Mouse (Mus musculus) cerebellum, adult 2 months (tissue): ENCODE data around the gene Tmie. TPM values are rescaled to one million over a fixed set of nuclear protein-coding genes. Genes with fewer than 3 reads are reported as not detected.

Experiments
- DNase-seq, 2 experiments: peaks; one replicate each; pipeline ENCODE4 v3.0.0; 2021
- H3K27ac ChIP-seq: fragments of 200-500 bp; 2 replicates; pipeline ENCODE4 v1.5.1; 2012; ENCODE audit warnings: low read length, control low read depth, inconsistent platforms; ENCODE audit not compliant: insufficient read depth
- H3K27me3 ChIP-seq: fragments of 200-500 bp; 2 replicates; pipeline ENCODE4 v1.6.1; 2012; ENCODE audit warnings: inconsistent platforms, mild to moderate bottlenecking, low read length, moderate library complexity; ENCODE audit not compliant: control insufficient read depth, insufficient read depth
- H3K4me1 ChIP-seq: fragments of 200-500 bp; 2 replicates; pipeline ENCODE4 v1.6.1; 2011; ENCODE audit warnings: low read length; ENCODE audit not compliant: control insufficient read depth, insufficient read depth
- H3K4me3 ChIP-seq: fragments of 200-500 bp; replicated peaks from 2 replicates; pipeline ENCODE3; 2011; ENCODE audit warnings: mild to moderate bottlenecking, low read depth, low read length, control low read depth; ENCODE audit not compliant: insufficient read depth
- CTCF ChIP-seq: fragments of 200-500 bp; IDR thresholded peaks from 2 replicates; pipeline ENCODE4 v1.5.1; 2011; ENCODE audit warnings: low read depth, mild to moderate bottlenecking, control low read depth, low read length, moderate library complexity, borderline replicate concordance; ENCODE audit not compliant: insufficient read depth
- POLR2A ChIP-seq: fragments of 200-500 bp; IDR thresholded peaks from 2 replicates; pipeline ENCODE4 v1.6.1; 2011; ENCODE audit warnings: low read length, control low read depth, borderline replicate concordance; ENCODE audit not compliant: insufficient read depth
- WGBS: fragments of 180-500 bp; shearing (Covaris S2); methylation state at CpG from one replicate; pipeline ENCODE4 v1.1.7; 2018; 5-methylcytosine and 5-hydroxymethylcytosine counted together
- polyA plus RNA-seq: library from polyadenylated mRNA; depleted of rRNA; stranded (reverse); fragments of >200 nt; gene quantifications from 2 replicates; pipeline ENCODE4 v1.2.3, GENCODE M21; 2012

Tmie gene
- polyA plus RNA-seq, 1 experiment = 3.7 TPM

DNA sequence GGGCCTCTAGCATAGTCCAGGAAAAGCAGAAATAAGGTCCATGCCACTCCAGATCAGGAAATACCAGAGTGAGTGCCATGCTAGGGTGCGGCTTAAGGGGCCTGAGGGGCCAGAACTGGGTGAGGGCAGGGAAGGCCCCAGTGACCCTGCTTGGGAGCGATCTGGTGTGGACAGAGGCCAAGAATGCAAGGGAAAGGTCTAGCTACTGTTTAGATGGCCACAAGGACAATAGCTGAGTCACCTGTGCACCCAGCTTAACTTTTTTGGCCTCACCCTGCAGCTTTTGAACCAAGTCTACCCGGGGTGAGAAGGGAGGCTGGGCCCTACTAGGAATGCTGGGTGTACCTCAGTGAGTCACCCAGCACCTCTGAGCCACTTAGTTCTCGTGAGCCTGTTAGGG is 859 bp upstream of the Tmie start:
- no peak for DNase-seq
- 74% methylated on average over 4 of the region's 4 CpGs for WGBS
- Histone ChIP-seq H3K4me3 (peak overlapping the region; percentile 26), H3K4me1 (peaks cover 4% of the 10 kb centered on the region), H3K27ac (no peak overlapping the region; the same call in 1 of the 2 replicates), H3K27me3 (no peaks in the 10 kb centered on the region)
- no peak for TF ChIP-seq CTCF
- no peak for TF ChIP-seq POLR2A

DNA sequence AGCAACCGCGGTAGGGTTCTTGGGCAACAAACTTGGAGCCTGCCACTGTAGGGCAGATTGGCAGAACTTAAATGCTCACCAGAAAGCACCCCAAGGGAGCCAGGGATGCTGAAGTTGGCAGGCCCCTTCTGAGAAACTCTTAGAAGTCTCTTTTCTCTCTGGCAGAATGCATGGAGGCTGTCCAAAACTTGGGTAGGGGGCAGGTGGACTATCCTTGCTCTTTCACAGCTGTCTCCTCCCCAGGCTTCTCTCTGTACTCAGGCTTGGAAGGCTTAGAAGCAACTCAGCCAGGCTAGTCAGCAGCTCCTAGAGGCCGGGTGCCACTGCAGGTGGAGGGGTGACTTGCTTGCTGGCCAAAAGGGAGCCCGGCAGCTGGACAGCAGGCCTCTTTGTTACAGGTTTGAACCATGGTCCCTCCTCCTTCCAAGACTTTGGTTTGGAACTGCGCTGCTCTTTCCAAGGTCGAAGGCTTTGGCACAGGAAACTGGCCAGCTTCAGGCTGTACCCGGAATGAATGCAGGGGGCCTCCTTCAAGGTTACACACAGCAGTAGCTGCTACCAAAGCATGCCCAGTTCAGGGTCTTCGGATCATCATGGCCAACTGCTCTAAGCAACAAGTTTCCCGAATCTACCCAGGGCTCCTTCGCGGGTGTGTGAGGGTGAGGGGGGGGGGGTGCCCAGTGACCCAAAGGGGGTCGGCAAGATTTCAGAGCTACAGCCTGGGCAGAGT is 557 bp downstream of the Tmie start, which contains the start of gene Als2cl:
Gene Als2cl, plus strand, starts transcription at position 680 of the 730 bp plus-strand sequence.
- TF ChIP-seq CTCF (no peak), POLR2A (no peak)
- H3K27me3 ChIP-seq = no peaks in the 10 kb centered on the region
- peak in 1 of 2 experiments; percentile 29 for DNase-seq
- peak within 1 kb of the TSS; percentile 35; the same call in 1 of the 2 replicates for H3K27ac ChIP-seq
- WGBS = 11% methylated on average over 12 of the region's 12 CpGs
- H3K4me1 ChIP-seq = peaks cover 4% of the 10 kb centered on the region
- H3K4me3 ChIP-seq = peak within 1 kb of the TSS; percentile 49

DNA sequence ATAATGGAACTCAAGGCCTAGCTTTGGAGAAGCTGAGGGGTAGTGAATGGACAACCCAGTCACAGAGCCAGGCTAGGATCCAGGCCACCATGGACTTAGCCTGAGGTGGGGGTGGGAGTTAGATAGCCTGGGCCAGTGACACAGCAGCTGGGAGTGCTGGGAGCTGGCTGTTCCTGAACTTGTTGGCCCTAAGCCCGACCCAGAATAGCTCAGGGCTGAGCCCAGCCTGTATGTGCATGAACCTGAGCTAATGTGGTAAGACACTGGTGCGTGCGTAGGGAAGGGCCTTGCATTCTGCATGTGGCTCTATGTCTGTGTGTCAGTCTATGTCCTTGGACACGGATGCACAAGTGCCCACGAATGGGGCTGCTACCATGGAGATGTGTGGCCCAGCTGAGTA is 2.0 kb downstream of the Tmie start:
- TF ChIP-seq CTCF (no peak), POLR2A (no peak)
- no peak overlapping the region for H3K4me3 ChIP-seq
- 19% methylated on average over 5 of the region's 5 CpGs for WGBS
- DNase-seq = peak in 1 of 2 experiments; percentile 36
- H3K27me3 ChIP-seq = no peaks in the 10 kb centered on the region
- H3K4me1 ChIP-seq = peaks cover 4% of the 10 kb centered on the region
- H3K27ac ChIP-seq = no peak overlapping the region

DNA sequence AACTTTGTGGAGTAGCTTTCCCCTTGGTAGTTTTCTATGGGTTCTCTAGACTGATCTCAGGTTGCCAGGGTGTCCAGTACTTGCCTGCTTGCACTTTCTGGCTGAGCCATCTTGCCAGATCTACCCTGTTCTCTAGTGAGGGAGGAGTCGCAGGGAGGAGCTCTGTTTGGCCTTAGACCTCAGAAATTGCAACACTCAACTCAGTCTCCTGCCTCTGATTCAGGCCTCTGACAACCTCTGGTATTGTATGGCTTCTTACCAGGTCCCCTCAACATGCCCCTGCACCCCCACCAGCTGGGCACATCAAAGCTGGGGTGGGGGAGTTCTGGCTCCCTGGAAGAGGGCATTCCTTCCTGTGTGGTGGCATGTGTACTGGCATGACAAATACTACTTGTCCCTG is 2.6 kb downstream of the Tmie start:
- TF ChIP-seq CTCF (no peak), POLR2A (no peak)
- no peak overlapping the region for H3K4me3 ChIP-seq
- H3K27ac ChIP-seq = no peak overlapping the region
- peaks cover 4% of the 10 kb centered on the region for H3K4me1 ChIP-seq
- no peaks in the 10 kb centered on the region for H3K27me3 ChIP-seq
- WGBS = 75% methylated on average over 1 of the region's 1 CpGs
- no peak for DNase-seq

DNA sequence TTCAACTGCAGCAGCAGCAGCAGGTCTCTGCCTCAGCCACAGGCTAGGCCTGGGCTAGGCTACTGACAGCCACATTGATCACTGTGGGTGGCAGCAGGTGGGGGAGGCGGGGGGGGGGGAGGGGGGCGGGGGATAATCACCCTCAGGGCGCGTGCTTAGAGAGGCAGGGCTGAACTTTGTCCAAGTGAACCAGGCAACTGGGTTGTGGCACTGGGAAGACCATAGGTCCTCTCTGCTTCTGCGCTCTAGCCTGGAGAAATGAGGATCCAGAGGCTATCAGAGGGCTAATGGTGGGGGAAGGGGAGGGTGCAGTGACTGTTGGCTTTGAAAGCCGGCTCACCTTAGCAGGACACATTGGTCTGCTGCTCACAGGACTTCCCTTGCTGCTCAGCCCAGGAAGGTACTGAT is 4.6 kb downstream of the Tmie start:
- no peak for TF ChIP-seq POLR2A
- TF ChIP-seq CTCF = no peak
- Histone ChIP-seq H3K27ac (no peak overlapping the region), H3K4me1 (peaks cover 4% of the 10 kb centered on the region), H3K4me3 (no peak overlapping the region), H3K27me3 (no peaks in the 10 kb centered on the region)
- WGBS = 28% methylated on average over 6 of the region's 6 CpGs
- no peak for DNase-seq

DNA sequence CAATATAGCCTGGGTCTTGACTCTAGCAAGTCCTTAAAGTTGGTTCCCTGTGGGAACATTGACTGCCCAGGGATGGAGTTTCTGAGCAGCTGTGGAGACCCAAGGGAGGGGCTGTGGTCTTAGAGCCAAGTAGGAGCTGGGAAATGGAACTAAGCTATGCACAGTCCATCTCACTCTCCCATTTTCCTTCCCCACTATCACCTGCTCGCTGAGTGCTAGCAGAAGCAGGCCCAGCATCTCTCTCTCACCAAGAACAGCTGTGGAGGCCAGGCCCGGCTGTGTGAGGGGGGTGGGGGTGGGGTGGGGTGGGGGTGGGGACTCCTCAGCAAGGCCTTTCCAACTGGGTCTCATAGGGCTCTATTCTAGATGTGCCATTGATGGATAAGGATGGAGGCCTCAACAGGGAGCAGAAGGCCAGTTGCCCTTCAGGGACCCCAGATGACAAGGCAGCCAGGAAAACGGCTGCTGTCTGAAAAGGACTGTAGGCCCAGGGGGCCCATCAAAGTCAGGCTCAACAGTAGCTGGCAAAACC is 5.2 kb downstream of the Tmie start:
- WGBS = 28% methylated on average over 3 of the region's 3 CpGs
- TF ChIP-seq CTCF (no peak), POLR2A (no peak)

DNA sequence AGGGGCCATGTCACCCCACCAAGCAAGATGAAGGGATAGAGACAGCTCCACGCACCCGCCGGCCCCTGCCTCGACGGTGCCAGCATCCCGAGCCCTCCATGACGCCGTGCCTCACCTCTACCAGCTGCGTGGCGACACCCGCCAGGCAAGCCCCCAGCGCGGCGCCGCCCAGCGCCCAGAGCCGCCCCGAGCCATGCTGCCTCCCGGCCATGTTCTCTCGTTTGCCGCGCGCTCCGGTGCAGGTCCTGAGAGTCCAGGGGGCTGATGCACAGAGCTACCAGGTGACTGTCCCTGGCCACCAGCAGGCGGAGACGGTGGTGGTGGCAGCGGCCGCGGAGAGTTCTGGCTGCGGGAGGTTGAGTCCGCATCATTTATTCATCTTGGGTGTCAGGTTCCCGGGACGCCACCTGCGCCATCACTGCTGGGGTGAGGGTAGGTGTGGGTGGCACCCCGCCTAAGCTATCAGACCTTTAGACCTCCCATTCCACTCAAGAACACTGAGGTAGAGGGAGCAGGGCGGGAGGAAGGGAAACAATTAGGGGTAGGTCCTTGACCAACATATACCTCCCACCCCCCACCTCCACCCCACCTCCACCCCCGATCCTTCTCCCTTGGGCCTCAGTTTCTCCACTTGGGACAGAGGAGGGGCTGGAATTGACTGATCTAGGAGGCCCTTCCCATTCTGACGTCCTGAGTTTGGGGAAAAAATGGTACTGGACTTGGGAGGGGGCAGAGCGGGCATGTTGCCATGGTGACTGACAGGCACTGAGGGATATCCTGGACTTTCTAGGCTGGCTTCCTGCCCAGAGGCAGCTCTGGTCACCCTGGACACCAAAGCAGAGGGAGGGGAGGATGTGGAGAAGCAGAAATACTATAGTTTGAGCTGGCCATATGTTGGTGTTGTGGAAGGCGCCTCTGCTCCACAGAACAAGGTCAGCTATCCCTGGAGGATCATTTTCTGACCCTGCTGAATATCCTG is 5.9 kb downstream of the Tmie start:
- TF ChIP-seq CTCF (no peak), POLR2A (no peak)
- Histone ChIP-seq H3K27me3 (no peaks in the 10 kb centered on the region), H3K4me3 (no peak overlapping the region), H3K27ac (no peak overlapping the region), H3K4me1 (peaks cover 4% of the 10 kb centered on the region)
- no peak for DNase-seq
- WGBS = 9% methylated on average over 40 of the region's 40 CpGs

More for the DNA sequence above, 5.2 kb downstream of the Tmie start:
- DNase-seq = no peak
- no peak overlapping the region for H3K4me3 ChIP-seq
- no peaks in the 10 kb centered on the region for H3K27me3 ChIP-seq
- peaks cover 4% of the 10 kb centered on the region for H3K4me1 ChIP-seq
- no peak overlapping the region for H3K27ac ChIP-seq
